Mouse (Mus musculus) WW6 (cell line): ENCODE measurements around the gene Trmt10c.
A peak's percentile ranks its signal among the peaks of the same experiment; 100 is the strongest.
"Not testable (repeated sequence)": the region's sequence is repeated elsewhere in the genome, so short reads cannot be mapped to it uniquely, and the experiment has no call there.

Source experiments
- DNase-seq: peaks from one replicate; pipeline ENCODE4 v3.0.0-alpha.2; 2013; ENCODE audit warnings: low read depth, low spot score

The Trmt10c gene

DNA sequence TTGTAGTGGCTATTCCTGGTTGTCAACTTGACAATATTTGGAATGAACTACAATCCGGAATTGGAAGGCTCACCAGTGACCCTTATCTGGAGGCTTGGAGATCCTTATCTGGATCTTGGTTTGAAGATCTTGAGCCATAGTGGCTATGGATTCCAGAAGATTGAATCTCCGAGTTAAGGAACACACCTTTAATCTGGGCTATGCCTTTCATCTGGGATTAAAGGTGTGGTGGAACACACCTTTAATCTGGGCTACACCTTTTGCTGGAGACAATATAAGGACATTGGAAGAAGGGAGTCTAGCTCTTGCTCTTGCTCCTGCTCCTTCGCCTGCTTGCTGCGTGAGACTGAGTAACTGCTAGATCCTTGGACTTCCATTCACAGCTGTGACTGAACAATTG is 10.4 kb upstream of the Trmt10c start, which contains the start of gene Senp7:
Gene Senp7, plus strand, starts transcription at position 301 of the 400 bp plus-strand sequence.
- DNase-seq, result not testable (repeated sequence)

GRCm38 (mm10) chr16:56038090-56038489 is 471 bp upstream of the Trmt10c start:
- no peak for DNase-seq

DNA sequence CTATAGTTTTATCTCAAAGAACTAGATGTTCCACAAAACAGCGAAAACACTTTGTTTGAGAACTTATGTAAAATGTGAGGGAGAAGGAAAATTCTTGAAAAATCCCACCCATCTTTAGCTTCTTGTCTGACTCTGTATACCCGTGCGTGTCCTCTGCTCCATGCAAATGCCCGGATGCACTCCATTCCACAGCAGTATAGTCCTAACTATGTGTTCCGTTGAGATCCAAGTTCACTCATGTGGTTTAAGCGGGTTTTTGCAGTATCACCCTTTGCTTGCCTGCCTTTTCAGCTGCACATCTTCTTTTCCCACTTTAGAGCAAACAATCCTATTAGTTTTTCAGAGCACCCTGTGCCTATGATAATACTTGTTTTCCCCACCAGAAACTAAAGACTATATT is 1.1 kb downstream of the Trmt10c start:
- DNase-seq, result no peak

GRCm38 (mm10) chr16:56034566-56034965 is 3.1 kb downstream of the Trmt10c start:
- no peak for DNase-seq

DNA sequence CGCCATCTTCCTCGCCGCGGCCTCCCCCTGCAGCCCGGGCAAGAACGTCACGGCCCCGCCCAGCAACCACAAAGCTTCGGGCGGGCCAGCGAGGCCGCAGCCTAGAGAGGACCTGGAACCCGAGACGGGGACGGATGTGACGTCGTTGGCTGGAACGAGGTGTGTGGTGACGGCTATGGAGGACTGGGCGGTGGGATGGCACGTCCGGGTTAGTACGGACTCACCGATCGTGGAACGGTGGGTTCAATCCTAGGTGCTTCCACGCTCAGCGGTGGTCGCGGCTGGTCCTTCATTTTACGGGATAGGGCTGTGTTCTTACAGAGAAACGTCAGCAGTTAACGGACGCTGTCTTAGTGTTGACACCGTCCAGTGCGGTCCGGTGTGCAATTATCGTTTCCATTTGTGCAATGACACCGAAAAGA is 7.9 kb downstream of the Trmt10c start, which contains the start of gene Pcnp:
Gene Pcnp, minus strand, starts transcription at position 79 of the 422 bp plus-strand sequence.
- peak; percentile 86 for DNase-seq

DNA sequence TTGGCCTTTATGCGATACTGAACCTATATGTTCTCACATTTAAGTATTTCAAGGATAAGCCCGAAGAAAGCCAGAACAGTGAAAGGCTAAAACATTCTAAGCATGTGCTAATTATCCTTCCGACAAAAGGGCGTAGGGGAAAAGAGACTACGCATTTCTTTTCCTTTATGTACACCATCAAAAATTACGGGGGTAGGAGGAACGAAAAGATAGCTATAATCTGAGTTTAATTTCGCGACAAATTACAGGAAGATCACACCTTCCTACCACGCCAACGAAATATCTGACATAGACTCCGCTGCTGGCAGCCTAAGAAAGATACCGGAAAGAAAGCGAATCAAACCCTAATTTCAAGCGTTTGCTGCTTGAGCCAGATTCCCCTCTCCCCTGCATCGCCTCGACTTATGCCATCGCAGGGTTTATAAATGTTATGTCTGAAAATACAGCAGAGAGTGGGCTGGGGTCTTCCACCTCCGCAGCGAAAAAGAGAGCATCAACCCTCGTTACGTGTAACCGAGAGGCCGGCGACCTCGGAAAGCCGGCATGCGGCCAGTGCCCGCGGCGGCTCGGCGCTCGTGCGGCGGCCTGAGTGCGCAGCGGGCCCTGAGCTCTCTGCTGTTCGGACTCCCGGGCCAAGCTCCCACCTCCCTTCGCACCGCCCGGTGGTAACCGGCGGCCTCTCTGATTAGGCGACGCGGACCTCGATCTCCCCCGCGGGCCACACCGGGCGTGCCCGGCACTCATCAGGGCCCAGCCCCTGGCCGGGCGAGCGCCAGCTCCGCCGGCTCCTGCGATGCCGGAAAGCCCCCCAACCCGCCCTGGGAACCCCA is 8.7 kb downstream of the Trmt10c start:
- DNase-seq, result no peak

GRCm38 (mm10) chr16:56027854-56028629 is 9.6 kb downstream of the Trmt10c start:
- DNase-seq, result no peak

DNA sequence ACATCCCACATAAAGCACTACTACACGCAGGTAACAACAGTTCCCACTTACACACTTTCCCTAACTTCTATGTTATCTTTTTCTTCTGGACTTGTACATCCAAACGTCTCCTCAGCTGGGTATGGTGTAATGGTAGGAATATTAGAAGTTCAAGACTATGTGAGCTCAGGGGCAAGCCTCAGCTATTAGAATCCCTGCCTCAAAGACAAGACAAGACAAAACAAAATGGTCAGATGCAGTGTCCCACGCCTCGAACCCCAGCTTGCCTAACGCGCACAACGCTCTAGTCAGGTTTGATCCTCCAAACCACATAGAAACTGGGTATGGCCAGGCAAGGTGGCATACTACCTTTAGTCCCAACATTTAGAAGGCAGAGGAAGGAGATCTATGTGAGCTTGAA is 18.0 kb downstream of the Trmt10c start:
- DNase-seq, result no peak

GRCm38 (mm10) chr16:56014076-56014475 is 23.5 kb downstream of the Trmt10c start:
- no peak for DNase-seq

GRCm38 (mm10) chr16:56012789-56013743 is 24.6 kb downstream of the Trmt10c start:
- peak; percentile 24 for DNase-seq

DNA sequence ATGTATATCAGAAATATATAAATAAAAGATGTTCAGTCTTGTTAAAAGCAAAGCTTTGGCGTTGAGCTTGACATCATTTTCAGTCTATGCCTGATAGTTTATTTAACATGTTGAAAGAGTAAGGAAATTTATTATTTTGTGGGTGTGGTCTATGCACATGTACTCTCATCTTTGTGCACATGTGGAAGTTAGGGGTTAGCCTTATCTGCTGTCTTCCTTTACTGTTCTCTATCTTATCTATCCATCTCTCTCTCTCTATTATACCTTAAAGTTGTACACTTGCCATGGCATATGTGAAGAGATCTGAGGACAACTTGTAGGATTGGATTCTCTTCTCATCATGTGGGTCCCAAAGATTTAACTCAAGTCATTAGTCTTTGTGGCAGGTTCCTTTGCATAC is 28.8 kb downstream of the Trmt10c start:
- no peak for DNase-seq

DNA sequence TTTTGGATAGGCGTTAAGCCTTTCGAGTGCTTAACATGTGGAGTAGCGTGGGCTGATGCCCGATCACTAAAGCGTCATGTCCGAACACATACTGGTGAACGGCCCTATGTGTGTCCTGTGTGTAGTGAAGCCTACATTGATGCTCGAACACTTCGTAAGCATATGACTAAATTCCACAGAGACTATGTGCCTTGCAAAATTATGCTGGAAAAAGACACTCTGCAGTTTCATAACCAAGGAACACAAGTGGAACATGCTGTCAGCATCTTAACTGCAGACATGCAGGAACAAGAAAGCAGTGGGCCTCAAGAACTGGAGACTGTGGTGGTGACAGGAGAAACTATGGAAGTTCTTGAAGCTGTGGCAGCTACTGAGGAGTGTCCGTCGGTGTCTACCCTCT is 30.8 kb downstream of the Trmt10c start:
- DNase-seq, result no peak

DNA sequence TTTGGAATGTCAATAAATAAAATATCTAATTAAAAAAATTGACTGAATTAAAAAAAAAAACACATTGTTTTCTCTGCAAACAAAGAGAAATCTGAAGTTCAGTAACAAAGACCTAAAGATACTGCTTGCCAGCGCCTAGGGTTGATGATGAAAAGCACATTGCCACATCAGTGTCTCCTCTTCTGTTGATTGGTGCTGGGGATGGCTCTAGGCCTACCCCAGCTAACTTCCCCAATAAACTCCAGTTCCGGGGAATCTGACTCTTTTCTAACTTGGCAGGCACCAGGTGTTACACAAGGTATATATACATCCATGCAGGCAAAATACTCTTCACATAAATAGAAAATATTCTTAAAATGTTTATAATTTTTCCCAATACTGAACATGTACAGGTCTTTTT is 43.4 kb downstream of the Trmt10c start:
- DNase-seq, result no peak

DNA sequence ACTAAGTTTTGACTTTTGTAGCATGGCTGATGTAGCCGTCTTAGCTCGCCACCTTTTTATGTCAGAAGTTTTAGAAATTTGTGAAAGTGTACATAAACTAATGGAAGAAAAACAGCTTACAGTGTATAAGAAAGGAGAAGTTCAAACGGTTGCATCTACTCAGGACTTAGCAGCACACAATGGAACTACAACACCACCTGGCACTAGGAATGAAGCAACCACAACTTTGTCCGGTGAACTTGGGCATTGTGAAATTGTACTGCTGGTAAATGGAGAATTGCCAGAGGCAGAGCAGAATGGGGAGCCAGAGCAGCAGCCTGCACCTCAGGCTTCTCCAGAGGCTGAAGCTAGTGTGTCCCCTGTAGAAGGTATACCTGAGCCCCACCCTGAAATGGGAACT is 47.3 kb downstream of the Trmt10c start:
- DNase-seq, result no peak

- no peak for DNase-seq
Observed at GRCm38 (mm10) chr16:55986001-55986400, 51.6 kb downstream of the Trmt10c start.
